Mouse (Mus musculus): ENCODE results near the gene Acaca.

- TF ChIP-seq GATA1 (IDR thresholded peaks at IDR 0.05; ENCODE audit: borderline replicate concordance, low read length), result no peak
- TF ChIP-seq FLI1 (IDR thresholded peaks at IDR 0.05; ENCODE audit: low read length), result no peak
Observed at GRCm38 (mm10) chr11:84150884-84151283, 21.4 kb downstream of the Acaca start.
